Mouse (Mus musculus): ENCODE data around the gene Gpr15. TPM values are rescaled to one million over a fixed set of nuclear protein-coding genes. Genes with fewer than 3 reads are reported as not detected.

The Gpr15 gene
- polyA plus RNA-seq (2014; fragmentation: Nextera tagmentation; extraction: Ambion mirVana) = not detected in 2 replicates

DNA sequence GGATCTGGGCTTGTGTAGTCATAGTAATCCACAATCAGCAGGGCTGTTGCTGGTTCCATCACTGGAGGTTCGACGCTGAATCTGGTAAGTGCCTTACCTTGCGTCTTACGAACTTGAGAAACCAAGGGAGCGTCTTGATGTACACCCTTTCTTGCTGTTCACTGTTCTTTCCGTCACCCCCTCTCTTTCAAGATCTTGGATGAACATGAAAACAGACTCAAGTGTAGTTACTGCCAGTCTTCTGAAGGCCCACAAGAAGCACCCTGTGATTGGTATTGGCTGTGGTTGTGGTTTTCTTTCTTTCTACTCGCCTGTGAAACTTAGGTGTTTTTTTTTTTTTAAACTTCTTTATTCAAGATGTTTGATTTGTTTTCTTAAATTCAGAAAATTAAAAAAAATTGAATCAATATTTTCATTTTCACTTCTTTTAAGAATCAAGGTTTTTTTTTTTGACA is at the start of gene Gpr15:
Gene Gpr15, minus strand, starts transcription at position 405 of the 455 bp plus-strand sequence.
- Histone ChIP-seq H3K4me1 (ENCODE audit: control insufficient read depth, insufficient read depth, low read length) (no peaks in the 10 kb centered on the region), H3K4me2 (ENCODE audit: low read depth, low read length) (no peak within 1 kb of the TSS), H3K9ac (replicated peaks; ENCODE audit: low read length) (no peak within 1 kb of the TSS), H3K9me3 (replicated peaks; ENCODE audit: control insufficient read depth, low read length) (no peaks in the 10 kb centered on the region), H3K27ac (replicated peaks; ENCODE audit: low read depth, low read length) (no peak within 1 kb of the TSS), H3K36me3 (replicated peaks; ENCODE audit: control insufficient read depth, insufficient read depth, low read depth, low read length) (no peaks in the 10 kb centered on the region), H3K4me3 (ENCODE audit: low read depth, low read length) (no peak within 1 kb of the TSS), H3K27me3 (ENCODE audit: control insufficient read depth, insufficient read depth, low read length) (no peaks in the 10 kb centered on the region)
- ATAC-seq (replicated peaks; ENCODE audit: insufficient number of reproducible peaks, low FRiP score, low TSS enrichment, low read depth) = no peak
- DNase-seq (ENCODE audit: low spot score) = no peak
- 88% methylated on average over 7 of the region's 7 CpGs for WGBS

DNA sequence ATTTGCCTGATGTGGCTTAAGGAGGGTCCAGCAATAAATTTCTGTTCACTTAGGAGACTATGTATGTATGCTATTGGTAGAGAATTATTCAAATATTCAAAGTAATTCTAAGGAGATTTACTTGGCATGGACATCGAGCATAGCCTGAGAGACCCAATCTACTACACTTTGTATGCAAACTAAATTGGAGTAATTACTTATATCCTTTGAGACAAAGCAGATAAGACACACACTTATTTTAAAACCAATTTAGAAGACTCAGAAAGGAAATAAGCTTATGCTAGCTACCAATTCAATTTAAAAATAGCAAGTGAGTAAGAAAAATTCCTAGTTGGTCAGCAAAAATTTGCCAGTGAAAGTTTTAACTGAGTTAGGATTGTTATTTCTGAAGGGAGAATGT is 44.2 kb upstream of the Gpr15 start, which contains the start of gene Olfr172:
Gene Olfr172, minus strand, starts transcription at position 101 of the 400 bp plus-strand sequence.
- Histone ChIP-seq H3K9me3 (replicated peaks; ENCODE audit: control insufficient read depth, low read length) (no peaks in the 10 kb centered on the region), H3K9ac (replicated peaks; ENCODE audit: low read length) (no peak within 1 kb of the TSS), H3K4me1 (ENCODE audit: control insufficient read depth, insufficient read depth, low read length) (no peaks in the 10 kb centered on the region), H3K4me2 (ENCODE audit: low read depth, low read length) (no peak within 1 kb of the TSS), H3K27ac (replicated peaks; ENCODE audit: low read depth, low read length) (no peak within 1 kb of the TSS), H3K36me3 (replicated peaks; ENCODE audit: control insufficient read depth, insufficient read depth, low read depth, low read length) (no peaks in the 10 kb centered on the region), H3K4me3 (ENCODE audit: low read depth, low read length) (no peak within 1 kb of the TSS), H3K27me3 (ENCODE audit: control insufficient read depth, insufficient read depth, low read length) (no peaks in the 10 kb centered on the region)
- no peak for ATAC-seq (replicated peaks; ENCODE audit: insufficient number of reproducible peaks, low FRiP score, low TSS enrichment, low read depth)
- DNase-seq (ENCODE audit: low spot score) = no peak
- 88% methylated on average over 1 of the region's 1 CpGs for WGBS

DNA sequence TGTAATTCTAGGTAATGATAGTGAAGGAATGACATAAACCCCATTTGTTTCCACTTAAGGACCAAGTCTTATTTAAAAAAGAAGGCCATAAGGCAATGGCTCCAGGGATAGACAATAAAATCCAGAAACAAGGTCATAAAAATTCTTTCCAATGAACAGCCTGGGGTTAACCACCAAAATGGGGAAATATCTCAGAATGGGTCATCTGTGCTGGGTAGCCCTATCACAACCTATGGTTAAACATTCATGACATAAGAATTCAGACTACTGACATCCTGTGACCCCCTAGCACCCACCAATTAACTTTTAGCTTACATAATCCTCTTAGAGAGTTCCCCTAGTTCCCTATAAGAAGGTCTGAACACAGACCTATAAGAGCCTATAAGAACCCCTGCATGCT is 37.3 kb upstream of the Gpr15 start:
- H3K4me3 ChIP-seq (ENCODE audit: low read depth, low read length) = no peak overlapping the region
- H3K27me3 ChIP-seq (ENCODE audit: control insufficient read depth, insufficient read depth, low read length) = no peaks in the 10 kb centered on the region
- DNase-seq (ENCODE audit: low spot score) = no peak
- no peak overlapping the region for H3K9ac ChIP-seq (replicated peaks; ENCODE audit: low read length)
- no peak overlapping the region for H3K4me2 ChIP-seq (ENCODE audit: low read depth, low read length)
- no peak for ATAC-seq (replicated peaks; ENCODE audit: insufficient number of reproducible peaks, low FRiP score, low TSS enrichment, low read depth)
- H3K27ac ChIP-seq (replicated peaks; ENCODE audit: low read depth, low read length) = no peak overlapping the region
- no peaks in the 10 kb centered on the region for H3K9me3 ChIP-seq (replicated peaks; ENCODE audit: control insufficient read depth, low read length)
- H3K4me1 ChIP-seq (ENCODE audit: control insufficient read depth, insufficient read depth, low read length) = no peaks in the 10 kb centered on the region
- no peaks in the 10 kb centered on the region for H3K36me3 ChIP-seq (replicated peaks; ENCODE audit: control insufficient read depth, insufficient read depth, low read depth, low read length)

DNA sequence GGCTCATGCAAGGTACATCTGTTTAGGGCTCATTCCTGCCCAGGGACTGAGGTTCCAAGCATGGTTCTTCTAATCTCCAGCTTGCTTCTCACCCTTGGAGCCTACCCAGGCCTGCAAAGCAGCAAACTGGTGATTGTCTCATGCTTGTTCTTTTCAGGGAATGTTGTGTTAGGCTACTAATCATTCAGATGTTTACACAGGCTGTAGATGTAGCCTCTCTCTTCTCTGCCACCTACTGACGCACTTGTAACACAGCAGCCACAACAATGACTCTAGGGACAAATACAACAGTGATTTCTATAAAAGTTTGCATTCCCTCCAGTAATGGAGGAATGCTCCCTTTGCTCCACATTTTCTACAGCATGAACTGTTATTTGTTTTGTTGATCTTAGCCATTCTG is 32.4 kb upstream of the Gpr15 start:
- H3K9ac ChIP-seq (replicated peaks; ENCODE audit: low read length) = no peak overlapping the region
- no peaks in the 10 kb centered on the region for H3K9me3 ChIP-seq (replicated peaks; ENCODE audit: control insufficient read depth, low read length)
- ATAC-seq (replicated peaks; ENCODE audit: insufficient number of reproducible peaks, low FRiP score, low TSS enrichment, low read depth) = no peak
- no peak for DNase-seq (ENCODE audit: low spot score)
- 18% methylated on average over 1 of the region's 1 CpGs for WGBS
- no peaks in the 10 kb centered on the region for H3K4me1 ChIP-seq (ENCODE audit: control insufficient read depth, insufficient read depth, low read length)
- no peak overlapping the region for H3K4me2 ChIP-seq (ENCODE audit: low read depth, low read length)
- no peak overlapping the region for H3K4me3 ChIP-seq (ENCODE audit: low read depth, low read length)
- no peak overlapping the region for H3K27ac ChIP-seq (replicated peaks; ENCODE audit: low read depth, low read length)
- no peaks in the 10 kb centered on the region for H3K36me3 ChIP-seq (replicated peaks; ENCODE audit: control insufficient read depth, insufficient read depth, low read depth, low read length)
- H3K27me3 ChIP-seq (ENCODE audit: control insufficient read depth, insufficient read depth, low read length) = no peaks in the 10 kb centered on the region

DNA sequence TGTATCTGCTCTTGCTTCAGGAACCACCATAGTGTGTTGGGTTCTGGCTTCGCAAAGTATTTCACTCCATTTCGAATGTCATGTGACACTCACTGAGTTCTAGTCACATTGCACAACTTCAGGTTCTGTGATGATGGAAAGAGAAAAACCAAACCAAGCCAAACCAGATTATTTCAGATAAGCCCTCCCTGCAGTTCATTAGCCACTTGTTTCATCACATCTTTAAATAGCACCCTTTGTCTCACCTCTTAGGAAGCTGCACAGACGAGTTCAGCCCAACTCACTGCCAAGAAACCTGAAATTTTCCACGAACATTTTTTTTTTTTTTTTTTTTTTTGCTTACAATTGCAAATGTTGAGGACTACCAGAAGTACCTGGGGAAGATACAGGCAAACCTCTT is 27.8 kb upstream of the Gpr15 start:
- Histone ChIP-seq H3K36me3 (replicated peaks; ENCODE audit: control insufficient read depth, insufficient read depth, low read depth, low read length) (no peaks in the 10 kb centered on the region), H3K4me1 (ENCODE audit: control insufficient read depth, insufficient read depth, low read length) (no peaks in the 10 kb centered on the region), H3K4me2 (ENCODE audit: low read depth, low read length) (no peak overlapping the region), H3K9me3 (replicated peaks; ENCODE audit: control insufficient read depth, low read length) (no peaks in the 10 kb centered on the region), H3K4me3 (ENCODE audit: low read depth, low read length) (no peak overlapping the region), H3K27me3 (ENCODE audit: control insufficient read depth, insufficient read depth, low read length) (no peaks in the 10 kb centered on the region), H3K27ac (replicated peaks; ENCODE audit: low read depth, low read length) (no peak overlapping the region), H3K9ac (replicated peaks; ENCODE audit: low read length) (no peak overlapping the region)
- ATAC-seq (replicated peaks; ENCODE audit: insufficient number of reproducible peaks, low FRiP score, low TSS enrichment, low read depth) = no peak
- DNase-seq (ENCODE audit: low spot score) = no peak
- WGBS = 74% methylated on average over 4 of the region's 4 CpGs

DNA sequence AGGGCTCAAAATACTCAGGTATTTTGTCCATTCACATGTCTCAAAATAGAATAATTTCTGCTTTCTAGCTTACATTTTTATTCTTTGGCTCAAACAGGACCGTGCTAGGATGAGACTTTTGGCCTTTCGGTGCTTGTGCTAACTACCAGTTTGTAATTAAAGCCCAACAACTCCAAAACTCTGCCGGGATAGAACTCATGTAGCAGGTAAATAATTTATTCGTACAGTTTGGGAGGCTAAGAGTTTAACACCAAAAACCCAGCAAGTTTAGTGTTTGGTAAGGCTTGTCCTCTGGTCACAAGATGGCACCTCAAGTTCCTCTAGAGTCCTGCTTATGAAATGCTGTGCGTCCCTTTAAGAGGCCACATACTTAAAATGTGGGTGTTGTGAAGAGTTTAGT is 21.9 kb upstream of the Gpr15 start:
- Histone ChIP-seq H3K9me3 (replicated peaks; ENCODE audit: control insufficient read depth, low read length) (no peaks in the 10 kb centered on the region), H3K4me1 (ENCODE audit: control insufficient read depth, insufficient read depth, low read length) (no peaks in the 10 kb centered on the region), H3K36me3 (replicated peaks; ENCODE audit: control insufficient read depth, insufficient read depth, low read depth, low read length) (no peaks in the 10 kb centered on the region), H3K9ac (replicated peaks; ENCODE audit: low read length) (no peak overlapping the region), H3K4me3 (ENCODE audit: low read depth, low read length) (no peak overlapping the region), H3K27me3 (ENCODE audit: control insufficient read depth, insufficient read depth, low read length) (no peaks in the 10 kb centered on the region), H3K4me2 (ENCODE audit: low read depth, low read length) (no peak overlapping the region), H3K27ac (replicated peaks; ENCODE audit: low read depth, low read length) (no peak overlapping the region)
- WGBS = 92% methylated on average over 5 of the region's 5 CpGs
- no peak for ATAC-seq (replicated peaks; ENCODE audit: insufficient number of reproducible peaks, low FRiP score, low TSS enrichment, low read depth)
- DNase-seq (ENCODE audit: low spot score) = no peak

DNA sequence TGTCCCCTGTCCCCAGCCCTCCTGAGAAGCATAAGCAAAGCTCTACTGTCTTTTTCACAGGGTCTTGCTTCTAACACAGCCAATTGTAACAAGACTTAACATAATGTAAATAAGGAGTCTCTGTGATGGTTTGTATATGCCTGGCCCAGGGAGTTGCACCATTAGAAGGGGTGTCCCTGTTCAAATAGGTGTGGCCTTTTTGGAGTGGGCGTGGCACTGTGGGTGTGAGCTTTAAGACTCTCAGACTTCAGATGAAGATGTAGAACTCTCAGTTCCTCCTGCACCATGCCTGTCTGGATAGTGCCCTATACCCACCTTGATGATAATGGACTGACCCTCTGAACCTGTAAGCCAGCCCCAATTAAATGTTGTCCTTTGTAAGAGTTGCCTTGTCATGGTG is 19.9 kb upstream of the Gpr15 start:
- Histone ChIP-seq H3K36me3 (replicated peaks; ENCODE audit: control insufficient read depth, insufficient read depth, low read depth, low read length) (no peaks in the 10 kb centered on the region; the same call in 1 of the 2 replicates), H3K27ac (replicated peaks; ENCODE audit: low read depth, low read length) (no peak overlapping the region), H3K4me2 (ENCODE audit: low read depth, low read length) (no peak overlapping the region), H3K9ac (replicated peaks; ENCODE audit: low read length) (no peak overlapping the region), H3K4me1 (ENCODE audit: control insufficient read depth, insufficient read depth, low read length) (no peaks in the 10 kb centered on the region), H3K27me3 (ENCODE audit: control insufficient read depth, insufficient read depth, low read length) (no peaks in the 10 kb centered on the region), H3K4me3 (ENCODE audit: low read depth, low read length) (no peak overlapping the region), H3K9me3 (replicated peaks; ENCODE audit: control insufficient read depth, low read length) (no peaks in the 10 kb centered on the region)
- 83% methylated on average over 1 of the region's 1 CpGs for WGBS
- DNase-seq (ENCODE audit: low spot score) (no peak), ATAC-seq (replicated peaks; ENCODE audit: insufficient number of reproducible peaks, low FRiP score, low TSS enrichment, low read depth) (no peak)

DNA sequence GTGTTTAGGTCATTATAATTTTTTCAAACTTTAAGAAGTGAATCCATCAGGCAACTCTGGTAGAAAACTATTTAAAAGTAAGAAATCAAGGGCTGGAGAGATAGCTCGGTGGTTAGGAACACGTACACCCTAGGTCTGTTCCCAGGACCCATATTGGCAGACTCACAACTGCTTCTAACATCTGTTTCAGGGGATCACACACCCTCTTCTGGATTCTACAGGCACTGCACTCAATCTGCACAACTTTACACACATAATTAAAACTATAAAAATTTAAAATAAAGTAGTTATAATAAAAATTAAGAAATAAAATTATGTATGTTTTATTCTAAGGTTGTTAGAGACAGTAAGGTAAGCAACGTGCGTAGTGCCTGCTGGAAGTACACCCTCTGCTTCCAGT is 19.3 kb upstream of the Gpr15 start:
- Histone ChIP-seq H3K36me3 (replicated peaks; ENCODE audit: control insufficient read depth, insufficient read depth, low read depth, low read length) (no peaks in the 10 kb centered on the region; the same call in 1 of the 2 replicates), H3K4me1 (ENCODE audit: control insufficient read depth, insufficient read depth, low read length) (no peaks in the 10 kb centered on the region), H3K27ac (replicated peaks; ENCODE audit: low read depth, low read length) (no peak overlapping the region), H3K9me3 (replicated peaks; ENCODE audit: control insufficient read depth, low read length) (no peaks in the 10 kb centered on the region), H3K4me2 (ENCODE audit: low read depth, low read length) (no peak overlapping the region), H3K9ac (replicated peaks; ENCODE audit: low read length) (no peak overlapping the region), H3K4me3 (ENCODE audit: low read depth, low read length) (no peak overlapping the region), H3K27me3 (ENCODE audit: control insufficient read depth, insufficient read depth, low read length) (no peaks in the 10 kb centered on the region)
- DNase-seq (ENCODE audit: low spot score) (no peak), ATAC-seq (replicated peaks; ENCODE audit: insufficient number of reproducible peaks, low FRiP score, low TSS enrichment, low read depth) (no peak)
- WGBS = 80% methylated on average over 4 of the region's 4 CpGs
